Mouse (Mus musculus) erythroblast, adult 5-6 weeks (primary cell): ENCODE measurements around the gene Olfr1494. TPM values are rescaled to one million over a fixed set of nuclear protein-coding genes. Genes with fewer than 3 reads are reported as not detected.

Experiments
- ATAC-seq: replicated peaks from 2 replicates; pipeline ENCODE4 v1.8.0; 2016; ENCODE audit warnings: moderate number of reproducible peaks, mild to moderate bottlenecking, moderate TSS enrichment, inconsistent platforms; ENCODE audit not compliant: poor library complexity, low FRiP score, severe bottlenecking
- total RNA-seq, 2 experiments: library from RNA; stranded (forward) in 1 of 2; stranded (reverse) in 1 of 2; fragments of 150-400 nt in 1 of 2; fragments of 200-764, 138-1000 nt in 1 of 2; gene quantifications; 2 replicates each; pipeline versions ENCODE4 v1.2.3 to v1.2.4; 2015 to 2017; ENCODE audit warnings: low replicate concordance in 2 of 2

Olfr1494 gene
- total RNA-seq (2015; ENCODE audit: low replicate concordance) (not detected in 2 replicates), total RNA-seq (2017; ENCODE audit: low replicate concordance) (not detected in 2 replicates)

GRCm38 (mm10) chr19:13739428-13739827 lies at the start of gene Olfr1494:
TSS of gene Olfr1494 (plus strand) at chr19:13739728.
- ATAC-seq, result no peak

GRCm38 (mm10) chr19:13696968-13697367 lies 42.6 kb upstream of the Olfr1494 start, which contains the start of gene Olfr1491:
TSS of gene Olfr1491 (plus strand) at chr19:13697268.
- ATAC-seq, result no peak

GRCm38 (mm10) chr19:13722978-13723377 lies 16.6 kb upstream of the Olfr1494 start, which contains the start of gene Olfr1493-ps1:
TSS of gene Olfr1493-ps1 (plus strand) at chr19:13723278.
- ATAC-seq, result no peak

- ATAC-seq, result no peak
Observed at GRCm38 (mm10) chr19:13749366-13749765, 9.8 kb downstream of the Olfr1494 start.

GRCm38 (mm10) chr19:13764306-13764705 lies 24.8 kb downstream of the Olfr1494 start, which contains the start of gene Olfr1495:
TSS of gene Olfr1495 (plus strand) at chr19:13764606.
- no peak for ATAC-seq

GRCm38 (mm10) chr19:13768565-13769276 lies 29.2 kb downstream of the Olfr1494 start:
- ATAC-seq, result no peak

GRCm38 (mm10) chr19:13777578-13777977 lies 38.0 kb downstream of the Olfr1494 start, which contains the start of gene Olfr1496:
TSS of gene Olfr1496 (plus strand) at chr19:13777878.
- ATAC-seq, result no peak

- ATAC-seq, result no peak
Observed at GRCm38 (mm10) chr19:13798102-13798501, 58.6 kb downstream of the Olfr1494 start, which contains the start of gene Olfr1497. TSS of gene Olfr1497 (minus strand) at chr19:13798202.

Other genes with a start within 250 kb of the Olfr1494 start
- gene Olfr1477, start 239.2 kb upstream of the Olfr1494 start, total RNA-seq (2015; ENCODE audit: low replicate concordance), result not detected in 2 replicates
- gene Olfr1477, start 239.2 kb upstream of the Olfr1494 start, total RNA-seq (2017; ENCODE audit: low replicate concordance), result not detected in 2 replicates
- not detected in 2 replicates for gene Olfr1480, start 211.8 kb upstream of the Olfr1494 start, total RNA-seq (2015; ENCODE audit: low replicate concordance)
- gene Olfr1480, start 211.8 kb upstream of the Olfr1494 start, total RNA-seq (2017; ENCODE audit: low replicate concordance), result not detected in 2 replicates
- not detected in 2 replicates for gene Olfr1484, start 156.2 kb upstream of the Olfr1494 start, total RNA-seq (2015; ENCODE audit: low replicate concordance)
- not detected in 2 replicates for gene Olfr1484, start 156.2 kb upstream of the Olfr1494 start, total RNA-seq (2017; ENCODE audit: low replicate concordance)
- gene Olfr1487, start 122.4 kb upstream of the Olfr1494 start, total RNA-seq (2015; ENCODE audit: low replicate concordance), result not detected in 2 replicates
- not detected in 2 replicates for gene Olfr1487, start 122.4 kb upstream of the Olfr1494 start, total RNA-seq (2017; ENCODE audit: low replicate concordance)
- not detected in 2 replicates for gene Olfr1489, start 108.1 kb upstream of the Olfr1494 start, total RNA-seq (2015; ENCODE audit: low replicate concordance)
- gene Olfr1489, start 108.1 kb upstream of the Olfr1494 start, total RNA-seq (2017; ENCODE audit: low replicate concordance), result not detected in 2 replicates
- gene Olfr1490, start 88.6 kb upstream of the Olfr1494 start, total RNA-seq (2015; ENCODE audit: low replicate concordance), result not detected in 2 replicates
- not detected in 2 replicates for gene Olfr1490, start 88.6 kb upstream of the Olfr1494 start, total RNA-seq (2017; ENCODE audit: low replicate concordance)
- not detected in 2 replicates for gene Olfr1491, start 42.5 kb upstream of the Olfr1494 start, total RNA-seq (2015; ENCODE audit: low replicate concordance)
- gene Olfr1491, start 42.5 kb upstream of the Olfr1494 start, total RNA-seq (2017; ENCODE audit: low replicate concordance), result not detected in 2 replicates
- not detected in 2 replicates for gene Olfr1493-ps1, start 16.4 kb upstream of the Olfr1494 start, total RNA-seq (2015; ENCODE audit: low replicate concordance)
- gene Olfr1493-ps1, start 16.4 kb upstream of the Olfr1494 start, total RNA-seq (2017; ENCODE audit: low replicate concordance), result 0.26 TPM in 1 of 2 replicates, not detected in the other
- not detected in 2 replicates for gene Olfr1495, start 24.9 kb downstream of the Olfr1494 start, total RNA-seq (2015; ENCODE audit: low replicate concordance)
- not detected in 2 replicates for gene Olfr1495, start 24.9 kb downstream of the Olfr1494 start, total RNA-seq (2017; ENCODE audit: low replicate concordance)
- gene Olfr1496, start 38.1 kb downstream of the Olfr1494 start, total RNA-seq (2015; ENCODE audit: low replicate concordance), result not detected in 2 replicates
- gene Olfr1496, start 38.1 kb downstream of the Olfr1494 start, total RNA-seq (2017; ENCODE audit: low replicate concordance), result 2.0 TPM in 1 of 2 replicates, not detected in the other
- gene Olfr1497, start 58.5 kb downstream of the Olfr1494 start, total RNA-seq (2015; ENCODE audit: low replicate concordance), result not detected in 2 replicates
- not detected in 2 replicates for gene Olfr1497, start 58.5 kb downstream of the Olfr1494 start, total RNA-seq (2017; ENCODE audit: low replicate concordance)
- gene Olfr1499, start 79.7 kb downstream of the Olfr1494 start, total RNA-seq (2015; ENCODE audit: low replicate concordance), result not detected in 2 replicates
- gene Olfr1499, start 79.7 kb downstream of the Olfr1494 start, total RNA-seq (2017; ENCODE audit: low replicate concordance), result 0.51 TPM in 1 of 2 replicates, not detected in the other
- not detected in 2 replicates for gene Olfr1500, start 90.8 kb downstream of the Olfr1494 start, total RNA-seq (2015; ENCODE audit: low replicate concordance)
- not detected in 2 replicates for gene Olfr1500, start 90.8 kb downstream of the Olfr1494 start, total RNA-seq (2017; ENCODE audit: low replicate concordance)
- gene Olfr1501, start 111.0 kb downstream of the Olfr1494 start, total RNA-seq (2015; ENCODE audit: low replicate concordance), result not detected in 2 replicates
- gene Olfr1501, start 111.0 kb downstream of the Olfr1494 start, total RNA-seq (2017; ENCODE audit: low replicate concordance), result not detected in 2 replicates
- gene Olfr1502, start 122.1 kb downstream of the Olfr1494 start, total RNA-seq (2015; ENCODE audit: low replicate concordance), result not detected in 2 replicates
- gene Olfr1502, start 122.1 kb downstream of the Olfr1494 start, total RNA-seq (2017; ENCODE audit: low replicate concordance), result not detected in 2 replicates
- not detected in 2 replicates for gene Olfr1504, start 158.2 kb downstream of the Olfr1494 start, total RNA-seq (2015; ENCODE audit: low replicate concordance)
- not detected in 2 replicates for gene Olfr1504, start 158.2 kb downstream of the Olfr1494 start, total RNA-seq (2017; ENCODE audit: low replicate concordance)
- not detected in 2 replicates for gene Olfr1505, start 173.8 kb downstream of the Olfr1494 start, total RNA-seq (2015; ENCODE audit: low replicate concordance)
- not detected in 2 replicates for gene Olfr1505, start 173.8 kb downstream of the Olfr1494 start, total RNA-seq (2017; ENCODE audit: low replicate concordance)